Comparison of ENCODE assay signal across 8 mouse cellular contexts in genomic region chr16:42717828-42718412, GRCm38 (mm10).
DNase-seq lines count a peak whose midpoint lies in the region; ATAC-seq and TF ChIP-seq lines count a peak whose summit lies in the region.

No protein-coding gene starts in this region.

- no peaks in the 10 kb centered on the region for H3K9me3 ChIP-seq in forebrain, embryonic 11.5 days (ENCODE audit: control insufficient read depth, low read length)
- H3K9me3 ChIP-seq in neural tube, embryonic 14.5 days (ENCODE audit: control insufficient read depth, low read length), result no peaks in the 10 kb centered on the region

- DNase-seq in Patski (ENCODE audit: low read depth, low spot score), result peak; percentile 31
- no peak for DNase-seq in forebrain, embryonic 11.5 days (ENCODE audit: low spot score)
- peak; percentile 65 for DNase-seq in layer of hippocampus, adult 9-10 months (ENCODE audit: low spot score)
- no peak for DNase-seq in adrenal gland, postnatal 4 days (ENCODE audit: low spot score in 2 of 2)
- no peak for DNase-seq in cerebellum, adult 9-11 months
- no peak for DNase-seq in lung, adult 2 months

- TF ChIP-seq POLR2A in lung, adult 2 months (IDR thresholded peaks at IDR 0.05; ENCODE audit: borderline replicate concordance, extremely low read depth, low read depth, low read length), result no peak

- WGBS in forebrain, embryonic 11.5 days, result 56% methylated on average over 7 of the region's 7 CpGs
- WGBS in neural tube, embryonic 14.5 days, result 17% methylated on average over 7 of the region's 7 CpGs
- WGBS in lung, adult 2 months, result 68% methylated on average over 7 of the region's 7 CpGs

- H3K27me3 ChIP-seq in Patski, result peaks cover 7% of the 10 kb centered on the region
- H3K27me3 ChIP-seq in forebrain, embryonic 11.5 days (ENCODE audit: control insufficient read depth, insufficient read depth, low read length), result no peaks in the 10 kb centered on the region
- H3K27me3 ChIP-seq in neural tube, embryonic 14.5 days (ENCODE audit: control insufficient read depth, insufficient read depth, low read length), result no peaks in the 10 kb centered on the region

- H3K36me3 ChIP-seq in forebrain, embryonic 11.5 days (ENCODE audit: control insufficient read depth, insufficient read depth, low read length), result no peaks in the 10 kb centered on the region
- H3K36me3 ChIP-seq in neural tube, embryonic 14.5 days (ENCODE audit: control insufficient read depth, insufficient read depth, low read length), result no peaks in the 10 kb centered on the region

- no peak for TF ChIP-seq CTCF in Patski (IDR thresholded peaks at IDR 0.05)
- no peak for TF ChIP-seq CTCF in lung, adult 2 months (IDR thresholded peaks at IDR 0.05; ENCODE audit: insufficient read depth, low read length)

- 0 out of 2 replicates have a peak, but pooled peaks cover 9% of the 10 kb centered on the region for H3K4me1 ChIP-seq in forebrain, embryonic 11.5 days (replicated peaks; ENCODE audit: control insufficient read depth, insufficient read depth, low read length)
- H3K4me1 ChIP-seq in neural tube, embryonic 14.5 days (ENCODE audit: control insufficient read depth, insufficient read depth, low read length), result peaks cover 10% of the 10 kb centered on the region; the same call in 1 of the 2 replicates
- no peaks in the 10 kb centered on the region for H3K4me1 ChIP-seq in lung, adult 2 months (ENCODE audit: control insufficient read depth, insufficient read depth, low read length)

- POLR2A ChIA-PET in Patski (lab: Charles Lee), result no interaction called here

- in situ Hi-C loops in Patski (cut with MboI; ENCODE audit: low pct_unique_long_range_greater_than_20kb), result no loop called here

- peak overlapping the region; percentile 64; the same call in 1 of the 2 replicates for H3K27ac ChIP-seq in forebrain, embryonic 11.5 days (ENCODE audit: low read depth, low read length)
- H3K27ac ChIP-seq in neural tube, embryonic 14.5 days (ENCODE audit: low read depth, low read length), result peak overlapping the region; percentile 75

- no peak for ATAC-seq in Patski
- ATAC-seq in forebrain, embryonic 11.5 days (replicated peaks; ENCODE audit: low FRiP score), result peak; percentile 89
- peak; percentile 88 for ATAC-seq in neural tube, embryonic 14.5 days (ENCODE audit: low read depth)
- ATAC-seq in erythroblast, adult 5-6 weeks (replicated peaks; ENCODE audit: low FRiP score, poor library complexity, severe bottlenecking), result no peak

- no peak overlapping the region; the same call in 1 of the 2 replicates for H3K9ac ChIP-seq in forebrain, embryonic 11.5 days (ENCODE audit: low read length)
- no peak overlapping the region for H3K9ac ChIP-seq in neural tube, embryonic 14.5 days (replicated peaks; ENCODE audit: low read depth, low read length)

- H3K4me2 ChIP-seq in forebrain, embryonic 11.5 days (ENCODE audit: low read depth, low read length, severe bottlenecking), result no peak overlapping the region
- peak overlapping the region; percentile 7; the same call in 1 of the 2 replicates for H3K4me2 ChIP-seq in neural tube, embryonic 14.5 days (ENCODE audit: low read depth, low read length)

- no peak overlapping the region for H3K4me3 ChIP-seq in forebrain, embryonic 11.5 days (ENCODE audit: low read depth, low read length)
- H3K4me3 ChIP-seq in neural tube, embryonic 14.5 days (ENCODE audit: low read depth, low read length), result no peak overlapping the region
- H3K4me3 ChIP-seq in lung, adult 2 months (replicated peaks; ENCODE audit: extremely low read depth, low read depth, low read length), result no peak overlapping the region

- CTCF ChIA-PET in Patski (lab: Charles Lee), result no interaction called here

Comparison
In these comparisons a context has a peak if more than half of its experiments do, and no peak if none do; other contexts are left out.
1. ATAC-seq: peak in forebrain, embryonic 11.5 days (single experiment) and neural tube, embryonic 14.5 days (single experiment); none in Patski (single experiment) and erythroblast, adult 5-6 weeks (single experiment).
2. DNase-seq: peak in Patski (single experiment) and layer of hippocampus, adult 9-10 months (single experiment); none in forebrain, embryonic 11.5 days (single experiment), adrenal gland, postnatal 4 days (0 of 2), cerebellum, adult 9-11 months (single experiment) and lung, adult 2 months (single experiment).